Mouse (Mus musculus) ovary, postnatal 14 days (tissue): ENCODE results near the gene Btn2a2.

Experiments used
- DNase-seq: peaks from one replicate; pipeline ENCODE4 v3.0.0; 2022; ENCODE audit warnings: low spot score

Btn2a2 gene

DNA sequence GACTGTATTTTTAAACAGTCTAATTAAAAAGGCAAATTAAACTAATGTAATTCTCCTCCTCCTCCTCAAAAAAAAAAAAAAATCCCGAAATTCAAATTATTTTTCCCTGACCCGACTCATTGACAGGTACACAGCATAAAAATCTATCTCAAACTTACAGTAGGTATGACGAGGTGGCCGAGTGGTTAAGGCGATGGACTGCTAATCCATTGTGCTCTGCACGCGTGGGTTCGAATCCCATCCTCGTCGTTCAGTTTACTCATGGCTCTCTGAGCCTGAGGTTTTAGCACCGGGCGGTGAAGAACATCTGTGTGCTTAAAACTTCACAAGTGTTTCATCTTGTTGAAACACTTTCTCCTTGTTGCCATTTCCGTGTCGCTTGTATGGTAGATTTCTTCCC, 33.0 kb upstream of the Btn2a2 start:
- no peak for DNase-seq

DNA sequence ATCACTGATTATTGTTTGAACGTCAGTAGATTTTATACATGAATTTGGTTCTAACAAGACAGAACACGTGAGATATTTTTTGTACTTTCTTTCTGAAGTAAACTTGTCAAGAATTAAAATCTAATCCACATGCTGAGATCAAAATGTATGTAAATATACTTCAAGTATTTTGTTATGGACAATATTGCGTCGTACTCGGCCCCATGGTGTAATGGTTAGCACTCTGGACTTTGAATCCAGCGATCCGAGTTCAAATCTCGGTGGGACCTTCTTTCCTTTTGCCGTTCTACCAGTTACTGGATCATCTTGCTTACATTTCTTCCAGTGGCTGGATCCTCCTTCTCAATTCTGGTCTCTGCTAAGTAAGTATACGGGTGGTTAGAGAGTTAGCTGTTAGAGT, 30.8 kb upstream of the Btn2a2 start:
- DNase-seq, result peak; percentile 77

DNA sequence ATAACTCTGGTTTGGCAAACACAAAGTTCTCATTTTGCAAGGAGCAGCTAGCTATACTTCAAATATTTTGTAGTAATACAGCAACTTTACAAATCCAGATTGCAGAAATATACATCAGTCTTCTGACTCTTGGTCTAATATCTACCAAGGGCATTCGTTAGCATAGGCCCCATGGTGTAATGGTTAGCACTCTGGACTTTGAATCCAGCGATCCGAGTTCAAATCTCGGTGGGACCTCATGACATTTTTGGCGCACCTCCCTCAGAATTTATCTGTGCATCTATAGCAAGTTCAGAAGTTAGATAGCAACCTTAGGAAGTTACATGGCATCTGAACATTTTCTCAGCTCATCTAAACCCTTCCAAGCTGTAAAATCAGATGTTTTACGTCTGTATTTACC, 30.2 kb upstream of the Btn2a2 start:
- peak; percentile 76 for DNase-seq

DNA sequence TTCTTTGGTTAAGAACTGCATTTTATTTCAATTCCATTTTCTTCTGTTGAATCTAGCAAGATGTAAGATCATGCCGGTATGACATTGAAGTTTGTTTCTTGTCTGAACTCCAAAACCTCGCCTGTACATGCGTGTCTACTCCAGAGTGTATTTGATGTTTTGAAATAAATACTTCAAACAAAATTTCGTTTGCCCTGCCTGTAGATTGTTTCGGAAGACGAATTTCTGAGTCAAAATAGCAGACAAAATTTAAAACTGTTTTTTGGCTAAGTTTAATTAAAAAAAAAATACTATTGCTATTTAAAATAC, 29.6 kb upstream of the Btn2a2 start:
- DNase-seq, result no peak

DNA sequence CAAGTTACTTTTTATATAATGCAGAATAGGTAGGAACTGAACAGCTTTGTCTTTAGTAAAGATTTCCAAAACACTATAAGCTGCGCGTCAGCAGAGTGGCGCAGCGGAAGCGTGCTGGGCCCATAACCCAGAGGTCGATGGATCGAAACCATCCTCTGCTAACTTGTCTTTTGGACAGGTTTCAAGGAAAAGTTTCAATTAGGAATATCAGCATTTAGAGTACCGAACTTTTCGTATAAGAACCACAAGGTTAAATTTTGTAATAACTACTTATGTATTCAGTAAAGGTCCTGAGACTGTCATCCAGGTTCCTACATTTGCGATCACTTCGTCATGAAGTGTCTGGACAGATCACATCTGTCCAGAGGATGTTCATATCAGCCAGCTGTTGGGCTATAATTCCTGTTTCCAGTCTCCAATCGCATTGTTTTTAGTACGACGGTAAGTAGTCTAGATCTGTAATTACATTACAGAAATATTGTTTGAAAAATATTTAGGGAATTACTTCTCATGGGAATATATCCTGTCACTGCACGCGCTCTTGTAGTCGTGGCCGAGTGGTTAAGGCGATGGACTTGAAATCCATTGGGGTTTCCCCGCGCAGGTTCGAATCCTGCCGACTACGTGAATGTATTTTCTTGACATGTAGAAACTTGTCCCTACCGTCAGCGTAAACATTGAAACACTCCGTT, 29.1 kb upstream of the Btn2a2 start:
- DNase-seq, result peak; percentile 85

DNA sequence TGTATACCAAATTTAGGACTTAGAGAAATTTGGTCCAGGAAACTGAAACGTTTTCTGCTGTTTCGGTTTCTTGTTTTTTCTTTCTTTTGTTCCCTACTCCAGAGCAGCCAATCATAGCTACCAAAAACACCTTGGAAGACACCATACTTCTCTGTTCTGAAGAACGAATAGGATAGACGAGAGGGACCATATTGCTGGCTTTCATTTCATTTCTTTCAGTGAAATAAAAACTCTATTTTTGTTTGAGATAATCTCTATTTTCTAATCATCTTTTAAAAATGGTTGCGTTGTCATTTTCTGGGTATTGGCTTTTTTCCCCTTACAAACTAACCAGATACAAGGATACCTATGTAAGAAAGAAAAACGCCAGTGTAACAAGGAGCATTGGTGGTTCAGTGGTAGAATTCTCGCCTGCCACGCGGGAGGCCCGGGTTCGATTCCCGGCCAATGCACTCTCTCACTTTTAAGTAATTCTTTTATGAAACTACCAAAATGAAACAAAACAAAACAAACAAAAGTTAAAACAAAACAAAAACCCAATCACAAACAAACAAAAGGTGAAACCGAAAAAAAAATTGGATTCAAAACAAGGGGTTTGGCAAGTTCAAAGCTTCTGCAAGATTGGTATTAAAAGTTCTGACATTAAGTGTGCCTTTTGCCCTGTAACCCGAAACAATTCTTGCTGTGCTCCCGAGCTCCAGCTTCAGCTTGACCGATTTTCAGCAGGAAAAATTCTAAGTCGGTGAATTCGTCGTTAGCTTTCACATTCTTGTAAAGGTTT, 28.4 kb upstream of the Btn2a2 start:
- peak; percentile 61 for DNase-seq

DNA sequence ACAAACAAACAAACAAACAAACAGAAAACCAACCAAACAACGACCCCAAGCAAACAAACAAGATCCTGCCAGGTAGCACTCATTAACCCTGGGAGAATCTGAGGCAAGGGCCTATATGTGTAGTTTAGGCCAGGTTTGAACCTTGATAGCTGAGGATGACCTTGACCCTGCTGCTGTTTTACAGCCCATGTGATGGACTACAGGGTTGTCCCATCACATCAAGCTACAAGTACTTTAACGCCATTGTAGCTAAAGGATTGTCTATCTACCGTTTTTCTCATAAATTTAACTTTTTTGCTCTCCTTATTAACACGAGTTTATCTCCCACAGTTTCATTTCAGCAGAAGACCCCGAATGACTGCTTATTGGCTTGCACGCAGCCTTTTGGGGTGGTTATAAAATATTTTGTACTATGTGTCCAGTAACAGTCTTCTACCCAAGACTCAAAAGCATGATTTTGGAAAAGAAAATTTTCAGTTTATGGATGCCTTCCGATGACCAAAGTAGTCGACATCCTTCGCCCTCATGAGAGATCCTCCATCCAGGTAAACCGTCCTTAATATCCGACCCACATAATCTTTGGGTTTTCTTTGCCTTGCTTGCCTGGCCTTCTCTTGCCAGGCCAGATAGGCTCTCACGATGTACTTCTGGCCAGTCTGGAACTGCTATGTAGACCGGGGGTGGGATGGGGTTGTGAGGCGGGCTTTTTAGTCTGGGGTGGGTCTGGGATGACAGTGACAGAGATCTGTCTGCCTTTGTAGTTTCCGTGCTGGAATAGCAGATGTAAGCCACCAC, 27.4 kb upstream of the Btn2a2 start:
- DNase-seq, result no peak

DNA sequence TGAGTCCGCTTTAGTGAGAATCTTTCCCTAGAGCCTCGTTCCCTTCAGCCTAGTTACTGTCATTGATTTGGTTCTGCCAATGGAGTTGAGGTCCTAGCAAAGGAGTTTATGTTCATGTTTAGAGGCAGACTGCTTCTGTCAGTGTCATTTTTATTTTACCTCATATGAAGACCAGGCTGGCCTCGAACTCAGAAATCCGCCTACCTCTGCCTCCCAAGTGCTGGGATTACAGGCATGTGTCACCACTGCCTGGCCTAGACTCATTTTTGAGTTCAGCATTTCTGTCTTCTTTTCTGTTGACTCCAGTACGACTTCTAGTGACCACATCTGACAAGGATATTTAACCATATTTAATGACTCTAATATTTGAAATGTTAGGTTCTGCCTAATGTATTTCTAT, 26.6 kb upstream of the Btn2a2 start:
- no peak for DNase-seq

DNA sequence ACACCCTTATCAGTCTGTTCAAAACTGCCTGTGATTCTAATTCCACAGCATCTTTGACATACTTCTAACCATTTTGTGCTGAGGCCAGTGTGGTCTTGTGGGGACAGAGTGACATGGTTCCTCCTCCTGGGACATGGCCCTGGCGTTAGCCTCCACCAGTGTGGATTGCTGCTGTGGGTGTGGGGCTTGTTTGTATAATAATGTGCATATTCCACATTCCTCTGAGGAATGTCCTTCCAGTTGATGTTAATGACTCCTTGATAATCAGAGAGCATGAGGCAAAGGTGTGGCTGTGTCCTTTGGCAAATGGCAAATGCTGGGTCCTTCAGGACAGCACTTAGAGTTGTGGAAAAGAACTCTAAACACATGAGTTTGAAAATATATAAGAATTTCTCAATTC, 24.9 kb upstream of the Btn2a2 start:
- DNase-seq, result no peak

DNA sequence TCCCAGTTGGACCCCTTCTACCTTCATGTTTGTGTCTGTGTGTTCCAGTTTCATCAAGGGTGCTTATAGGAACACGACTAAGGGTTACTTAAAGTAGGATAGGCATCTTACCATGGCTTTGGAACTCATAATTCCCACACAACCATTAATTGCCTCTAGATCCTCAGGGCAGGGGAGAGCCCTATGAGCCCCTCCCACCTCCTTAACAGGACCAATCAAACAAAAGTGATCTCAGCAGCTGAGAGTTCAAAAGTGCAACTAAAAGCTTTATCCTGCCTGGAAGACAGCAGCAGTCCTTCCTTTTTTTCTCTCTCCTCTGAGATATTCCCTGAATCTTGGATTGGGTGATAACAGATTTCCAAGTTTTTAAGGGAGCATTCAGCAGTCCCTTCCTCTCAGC, 21.5 kb upstream of the Btn2a2 start:
- no peak for DNase-seq

DNA sequence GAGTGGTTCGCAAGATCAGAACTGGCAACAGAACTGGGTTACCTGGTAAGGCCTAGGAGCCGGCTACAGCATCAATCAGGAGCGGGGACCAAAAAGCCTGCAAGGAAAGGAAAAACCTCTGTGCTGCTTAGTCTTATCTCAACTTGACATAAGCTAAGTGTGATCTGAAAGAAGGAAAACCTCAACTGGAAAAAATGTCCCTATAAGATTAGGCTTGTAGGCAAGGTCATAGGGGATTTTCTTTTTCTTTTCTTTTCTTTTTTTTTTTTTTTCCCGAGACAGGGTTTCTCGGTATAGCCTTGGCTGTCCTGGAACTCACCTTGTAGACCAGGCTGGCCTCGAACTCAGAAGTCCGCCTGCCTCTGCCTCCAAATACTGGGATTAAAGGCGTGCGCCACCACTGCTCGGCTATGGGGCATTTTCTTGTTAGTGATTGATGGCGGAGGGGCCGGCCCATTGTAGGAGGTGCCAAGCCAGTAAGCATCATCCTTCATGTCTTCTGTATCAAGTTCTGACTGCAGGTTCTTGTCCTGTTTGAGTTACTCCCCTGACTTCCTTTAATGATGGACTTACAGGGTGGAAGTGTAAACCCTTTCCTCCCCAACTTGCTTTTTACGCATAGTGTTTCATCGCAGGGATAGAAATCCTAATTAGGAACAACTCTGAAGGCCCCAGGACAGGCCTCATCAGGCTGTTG, 18.3 kb upstream of the Btn2a2 start:
- DNase-seq, result no peak

DNA sequence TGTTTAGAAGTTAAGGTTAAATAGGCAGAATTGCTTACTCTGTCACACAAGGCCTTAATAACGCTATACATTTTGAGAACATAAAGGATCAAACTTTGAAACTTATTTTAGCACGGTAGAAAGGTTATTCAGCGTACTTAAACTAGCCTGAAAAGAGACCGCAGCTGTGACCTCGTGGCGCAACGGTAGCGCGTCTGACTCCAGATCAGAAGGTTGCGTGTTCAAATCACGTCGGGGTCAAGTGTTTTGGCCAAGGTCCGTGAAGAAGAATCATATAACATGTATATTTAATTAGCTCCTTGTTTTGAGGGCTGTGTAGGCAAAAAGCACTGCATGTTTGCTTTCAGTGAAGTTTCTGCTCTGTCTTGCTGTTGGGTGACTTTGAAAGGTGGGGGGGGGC, 17.7 kb upstream of the Btn2a2 start:
- DNase-seq, result no peak

DNA sequence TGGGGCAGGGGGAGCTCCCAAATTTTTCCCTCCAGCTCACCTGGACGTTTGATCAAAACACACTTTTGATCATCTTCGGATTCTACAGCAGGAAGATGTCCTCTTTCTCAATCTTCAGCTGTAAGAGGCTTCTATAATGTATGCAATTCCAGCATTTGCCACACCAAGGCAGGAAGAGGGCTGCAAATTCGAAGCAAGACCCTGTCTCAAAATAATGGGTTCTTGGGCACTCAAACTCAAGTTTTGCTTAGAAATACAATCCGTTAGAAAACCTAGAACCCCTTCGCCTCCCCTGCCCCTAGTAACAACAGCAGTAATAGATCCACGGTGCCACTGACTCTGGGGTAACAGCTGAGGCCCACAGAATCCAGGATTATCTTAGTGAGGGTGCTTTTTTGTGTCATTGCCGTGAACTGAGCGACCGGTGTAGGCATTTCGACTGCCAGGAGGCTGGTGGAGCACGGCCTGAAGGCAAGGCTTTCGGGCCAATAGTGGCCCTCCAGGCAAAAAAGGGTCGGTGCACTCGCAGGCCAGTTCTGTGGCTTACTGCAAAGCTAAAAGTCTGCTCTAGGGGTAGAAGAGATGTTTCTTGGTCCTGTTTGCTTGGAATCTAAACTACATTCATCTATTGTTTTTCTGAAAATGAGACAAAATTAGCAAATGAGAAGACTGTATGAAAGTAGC, 17.1 kb upstream of the Btn2a2 start:
- DNase-seq, result no peak

DNA sequence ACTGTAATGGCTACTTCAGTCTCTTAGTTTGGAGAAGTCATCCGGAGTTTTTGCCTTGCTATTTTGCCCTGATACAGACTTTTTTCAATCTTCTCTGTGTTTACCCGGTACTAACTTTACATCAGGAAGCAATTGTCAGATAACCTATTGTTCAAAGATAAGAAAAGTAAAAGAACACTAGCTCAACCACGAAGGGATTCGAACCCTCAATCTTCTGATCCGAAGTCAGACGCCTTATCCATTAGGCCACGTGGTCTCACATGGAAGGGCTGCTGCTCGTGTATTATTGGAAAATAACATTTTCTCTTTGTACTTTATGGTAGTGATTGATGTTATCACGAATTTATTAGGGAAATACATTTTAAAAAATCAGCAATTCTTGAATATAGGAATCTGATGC, 15.1 kb upstream of the Btn2a2 start:
- no peak for DNase-seq

DNA sequence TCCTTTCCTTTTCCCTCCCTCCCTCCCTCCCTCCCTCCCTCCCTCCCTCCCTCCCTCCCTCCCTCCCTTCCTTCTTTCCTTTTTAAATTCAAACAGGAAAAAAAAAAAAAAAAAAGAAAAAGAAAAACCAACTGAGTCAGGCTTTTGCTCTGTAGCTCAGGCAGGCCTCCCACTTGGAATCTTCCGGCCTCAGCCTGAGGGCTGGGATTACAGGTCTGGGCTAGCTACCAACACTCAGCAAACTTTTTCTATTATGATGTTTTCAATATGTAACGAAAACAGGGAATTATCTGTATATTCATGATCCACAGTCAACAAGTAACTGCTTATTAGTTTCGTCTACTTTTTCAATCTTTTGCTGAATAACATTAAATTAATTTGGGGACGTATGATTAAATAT, 14.3 kb upstream of the Btn2a2 start:
- no peak for DNase-seq

DNA sequence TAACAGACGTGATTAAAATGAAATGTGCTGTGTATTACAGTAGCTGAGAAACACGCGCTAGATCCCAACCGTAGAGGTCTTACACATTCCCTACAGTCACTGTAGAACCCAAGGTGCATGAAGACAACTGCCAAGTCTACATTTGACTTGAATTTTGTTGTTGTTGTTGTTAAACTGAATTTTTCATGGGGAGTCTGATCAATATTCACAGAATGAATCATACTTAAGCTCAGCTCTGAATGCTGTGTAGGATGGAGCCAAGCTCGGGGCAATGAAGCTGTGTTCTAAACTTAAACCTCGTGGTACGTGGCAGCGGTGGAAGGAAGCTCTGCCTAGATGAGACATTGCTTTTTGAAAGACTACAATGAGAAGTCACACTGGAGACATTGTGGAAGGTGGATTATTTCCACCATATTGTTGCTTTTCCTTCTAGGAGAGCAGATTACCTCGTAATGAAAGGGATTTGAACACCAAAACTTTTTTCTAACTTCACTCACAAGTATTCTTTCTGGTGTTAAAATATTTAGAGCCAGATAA, 13.4 kb upstream of the Btn2a2 start:
- no peak for DNase-seq

DNA sequence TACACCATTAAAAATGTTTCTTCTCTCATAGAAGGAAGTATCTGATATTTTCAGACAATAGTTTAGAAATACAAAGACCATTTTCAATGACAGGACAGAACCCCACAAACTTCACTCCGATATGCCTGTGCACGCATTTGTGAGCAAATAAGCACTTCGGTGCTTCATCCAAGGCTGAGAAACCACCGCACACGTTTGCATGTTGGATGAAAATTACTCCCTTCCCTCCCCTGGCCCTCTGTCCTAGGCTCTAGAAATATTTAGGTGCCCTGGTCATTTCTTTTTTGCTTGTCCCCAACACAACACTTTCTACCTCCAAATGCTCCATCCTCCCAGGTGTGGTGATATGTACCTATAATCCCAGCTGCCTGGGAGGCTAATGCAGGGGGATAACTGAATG, 12.9 kb upstream of the Btn2a2 start:
- no peak for DNase-seq

DNA sequence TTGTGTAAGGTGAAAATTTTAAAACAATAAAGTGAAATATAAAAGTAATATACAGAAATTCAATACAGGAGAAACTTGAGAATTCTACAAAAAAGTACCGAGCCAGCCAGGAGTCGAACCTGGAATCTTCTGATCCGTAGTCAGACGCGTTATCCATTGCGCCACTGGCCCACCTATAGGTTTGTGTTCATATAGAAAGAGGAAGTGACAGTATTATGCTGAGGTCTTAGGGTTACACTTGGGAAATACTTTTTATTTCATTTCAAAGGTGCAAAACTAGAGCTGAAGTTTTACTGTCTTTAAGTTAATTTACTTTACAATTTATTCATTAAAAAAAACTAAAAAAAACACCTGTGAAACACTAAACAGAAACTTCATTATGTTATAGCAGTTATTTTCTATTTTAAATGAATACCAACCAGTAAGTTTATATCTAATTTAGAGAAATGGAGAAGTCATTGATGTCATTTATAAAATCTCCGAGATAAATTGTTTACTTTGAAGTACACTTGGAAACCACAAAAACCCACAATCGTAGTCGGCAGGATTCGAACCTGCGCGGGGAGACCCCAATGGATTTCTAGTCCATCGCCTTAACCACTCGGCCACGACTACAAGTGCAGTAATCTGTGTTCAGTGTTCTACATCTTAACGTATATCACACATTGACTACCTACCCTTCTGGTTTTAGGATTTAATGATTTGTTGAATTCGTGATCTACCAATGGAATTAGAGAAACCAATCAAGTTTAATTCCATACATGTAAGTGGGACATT, 12.0 kb upstream of the Btn2a2 start:
- no peak for DNase-seq

DNA sequence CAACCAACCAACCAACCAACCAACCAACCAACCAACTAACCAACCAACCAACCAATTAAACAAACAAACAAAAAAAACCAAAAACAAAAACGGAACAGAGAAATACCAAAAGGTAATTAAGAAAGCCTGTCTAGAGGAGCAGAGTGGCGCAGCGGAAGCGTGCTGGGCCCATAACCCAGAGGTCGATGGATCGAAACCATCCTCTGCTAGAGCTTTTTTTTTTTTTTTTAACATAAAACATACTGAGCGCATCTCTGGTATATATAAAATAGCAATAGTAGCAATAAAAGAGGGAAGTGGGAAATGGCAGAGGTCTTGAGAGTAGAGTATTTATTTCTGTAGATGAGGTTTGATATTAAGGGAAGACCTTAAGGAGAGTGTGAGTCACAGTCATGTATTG, 11.3 kb upstream of the Btn2a2 start:
- DNase-seq, result no peak

DNA sequence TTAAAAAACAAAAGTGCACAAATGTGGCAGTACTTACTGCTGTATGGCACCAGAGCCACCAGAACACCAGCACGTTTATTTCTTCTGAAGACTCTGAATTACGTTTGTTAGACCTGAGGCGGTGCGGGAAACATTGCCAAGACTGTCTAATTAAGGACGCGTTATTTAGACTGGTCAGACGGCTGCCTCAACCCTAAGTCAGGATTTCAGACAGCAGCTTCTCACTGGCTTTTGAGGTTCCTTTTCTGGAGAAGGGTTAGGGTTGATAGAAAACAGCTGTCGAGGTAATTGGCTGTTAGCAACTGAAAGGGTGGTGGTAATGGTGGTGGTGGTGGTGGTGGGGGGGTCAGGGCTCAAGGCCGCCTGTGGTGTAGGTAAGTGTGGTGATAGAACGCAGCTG, 10.0 kb upstream of the Btn2a2 start:
- no peak for DNase-seq
